Mouse (Mus musculus): ENCODE measurements around the gene Ywhaq.

DNA sequence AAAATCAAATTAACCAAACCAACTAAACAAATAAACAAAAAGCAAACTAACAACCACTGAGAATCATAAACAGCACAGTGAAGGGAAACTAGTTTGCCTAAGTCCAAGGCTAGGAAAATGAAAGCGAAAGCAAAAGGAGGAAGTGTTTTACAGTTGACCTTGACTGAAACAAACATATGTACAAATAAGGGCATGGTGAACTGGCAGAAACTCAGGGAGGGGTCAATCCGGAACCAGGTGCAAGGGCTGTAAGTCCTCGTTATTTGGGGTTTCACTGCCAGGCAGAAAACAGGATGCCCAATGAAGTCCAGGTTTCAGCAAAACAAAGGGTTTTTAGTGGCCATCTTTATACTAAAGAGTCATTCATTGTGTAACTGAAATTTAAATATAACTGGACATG lies 45.2 kb upstream of the Ywhaq start:
- TF ChIP-seq POLR2A (IDR thresholded peaks at IDR 0.05; ENCODE audit: low read depth, low read length) (no peak), CTCF (IDR thresholded peaks at IDR 0.05; ENCODE audit: extremely low read depth, insufficient read length, insufficient replicate concordance, low read depth, low read length) (no peak)
